Mouse (Mus musculus): ENCODE results near the gene Rp9.

GRCm38 (mm10) chr9:22457142-22457835, 12.3 kb downstream of the Rp9 start:
- TF ChIP-seq EP300 (IDR thresholded peaks at IDR 0.05; ENCODE audit: low read depth), result no peak
- TF ChIP-seq CTCF (IDR thresholded peaks at IDR 0.05; ENCODE audit: low read depth), result no peak
